Mouse (Mus musculus) thymus, postnatal 25 days (tissue): ENCODE measurements around the gene Tagap.
A peak's percentile ranks its signal among the peaks of the same experiment; 100 is the strongest.
"Not testable (repeated sequence)": the region's sequence is repeated elsewhere in the genome, so short reads cannot be mapped to it uniquely, and the experiment has no call there.

ENCODE experiments used
- DNase-seq: peaks from one replicate; pipeline ENCODE4 v3.0.0; 2022

The Tagap gene

GRCm38 (mm10) chr17:7916782-7917574 is 8.8 kb upstream of the Tagap start:
- no peak for DNase-seq

- DNase-seq: no peak
Observed at GRCm38 (mm10) chr17:7918355-7918754, 7.4 kb upstream of the Tagap start.

GRCm38 (mm10) chr17:7919209-7919608 is 6.6 kb upstream of the Tagap start:
- DNase-seq: no peak

GRCm38 (mm10) chr17:7922564-7922963 is 3.2 kb upstream of the Tagap start:
- DNase-seq: no peak

- DNase-seq: no peak
Observed at GRCm38 (mm10) chr17:7924185-7924725, 1.5 kb upstream of the Tagap start.

- peak; percentile 89 for DNase-seq
Observed at GRCm38 (mm10) chr17:7927582-7928535, 2.1 kb downstream of the Tagap start.

- DNase-seq: no peak
Observed at GRCm38 (mm10) chr17:7928662-7929061, 2.9 kb downstream of the Tagap start.

- DNase-seq: no peak
Observed at GRCm38 (mm10) chr17:7929279-7929678, 3.5 kb downstream of the Tagap start.

- no peak for DNase-seq
Observed at GRCm38 (mm10) chr17:7931096-7931990, 5.5 kb downstream of the Tagap start.

GRCm38 (mm10) chr17:7932121-7932520 is 6.3 kb downstream of the Tagap start:
- DNase-seq: not testable (repeated sequence)

GRCm38 (mm10) chr17:7939640-7940039 is 13.8 kb downstream of the Tagap start:
- DNase-seq: peak; percentile 58

GRCm38 (mm10) chr17:7945117-7946052 is 19.6 kb downstream of the Tagap start, which contains the start of gene Rsph3a:
TSS of gene Rsph3a (plus strand) at chr17:7945614.
- DNase-seq: peak; percentile 72

GRCm38 (mm10) chr17:7946053-7946627 is 20.3 kb downstream of the Tagap start:
- not testable (repeated sequence) for DNase-seq

- DNase-seq: not testable (repeated sequence)
Observed at GRCm38 (mm10) chr17:7951333-7951732, 25.5 kb downstream of the Tagap start.

GRCm38 (mm10) chr17:7957242-7957641 is 31.4 kb downstream of the Tagap start:
- not testable (repeated sequence) for DNase-seq

- DNase-seq: not testable (repeated sequence)
Observed at GRCm38 (mm10) chr17:7963333-7963732, 37.5 kb downstream of the Tagap start.

GRCm38 (mm10) chr17:7964398-7964797 is 38.6 kb downstream of the Tagap start:
- not testable (repeated sequence) for DNase-seq

- DNase-seq: not testable (repeated sequence)
Observed at GRCm38 (mm10) chr17:7968490-7968889, 42.7 kb downstream of the Tagap start.

- not testable (repeated sequence) for DNase-seq
Observed at GRCm38 (mm10) chr17:7969782-7970181, 44.0 kb downstream of the Tagap start.

- not testable (repeated sequence) for DNase-seq
Observed at GRCm38 (mm10) chr17:7983484-7983883, 57.7 kb downstream of the Tagap start.
